Mouse (Mus musculus): ENCODE data around the gene Arhgef2.

GRCm38 (mm10) chr3:88586640-88587039 lies 19.1 kb upstream of the Arhgef2 start:
- TF ChIP-seq CTCF (IDR thresholded peaks at IDR 0.05; ENCODE audit: borderline replicate concordance, insufficient read depth, low read length) = no peak
- no peak for TF ChIP-seq POLR2A (IDR thresholded peaks at IDR 0.05; ENCODE audit: low read depth, low read length)

All from embryonic fibroblast, embryonic 13.5 days (primary cell).